Mouse (Mus musculus) liver, embryonic 15.5 days (tissue): ENCODE data around the gene Olfr688. TPM values are rescaled to one million over a fixed set of nuclear protein-coding genes. Genes with fewer than 3 reads are reported as not detected.

Experiments
- ATAC-seq: fragments of 200-750 bp; cut with Nextera tagmentation; 2 replicates; pipeline ENCODE4 v1.8.0; 2017; ENCODE audit warnings: moderate number of reproducible peaks, mild to moderate bottlenecking, moderate library complexity; ENCODE audit not compliant: insufficient read depth
- H3K27ac ChIP-seq: fragments of 300-500 bp; sonication (generic); replicated peaks from 2 replicates; pipeline ENCODE4 v1.5.1; 2015; ENCODE audit warnings: mild to moderate bottlenecking, inconsistent platforms
- H3K27me3 ChIP-seq: fragments of 300-500 bp; sonication (generic); 2 replicates; pipeline ENCODE4 v1.6.1; 2015; ENCODE audit warnings: mild to moderate bottlenecking, inconsistent platforms
- H3K36me3 ChIP-seq: fragments of 300-500 bp; sonication (generic); replicated peaks from 2 replicates; pipeline ENCODE4 v1.6.1; 2015; ENCODE audit warnings: moderate library complexity, mild to moderate bottlenecking, inconsistent platforms
- H3K4me1 ChIP-seq: fragments of 300-500 bp; sonication (generic); replicated peaks from 2 replicates; pipeline ENCODE4 v1.6.1; 2015; ENCODE audit warnings: inconsistent platforms
- H3K4me2 ChIP-seq: fragments of 300-500 bp; sonication (generic); 2 replicates; pipeline ENCODE4 v1.6.1; 2015; ENCODE audit warnings: moderate library complexity, mild to moderate bottlenecking, inconsistent platforms
- H3K4me3 ChIP-seq: fragments of 300-500 bp; sonication (generic); replicated peaks from 2 replicates; pipeline ENCODE4 v1.5.1; 2015; ENCODE audit warnings: mild to moderate bottlenecking, inconsistent platforms
- H3K9ac ChIP-seq: fragments of 300-500 bp; sonication (generic); 2 replicates; pipeline ENCODE4 v1.6.1; 2015; ENCODE audit warnings: moderate library complexity, mild to moderate bottlenecking, inconsistent platforms
- H3K9me3 ChIP-seq: fragments of 300-500 bp; sonication (generic); replicated peaks from 2 replicates; pipeline ENCODE4 v1.6.1; 2016; ENCODE audit warnings: inconsistent platforms
- WGBS: fragments of 180-500 bp; shearing (Covaris S2); methylation state at CpG from one replicate; pipeline ENCODE4 v1.1.7; 2015; ENCODE audit warnings: mixed read lengths; ENCODE audit not compliant: insufficient replicate concordance; 5-methylcytosine and 5-hydroxymethylcytosine counted together
- polyA plus RNA-seq: library from polyadenylated mRNA; unstranded; fragments of >200 nt; fragmentation: Nextera tagmentation; extraction: Ambion mirVana; gene quantifications from 2 replicates; pipeline ENCODE4 v1.2.1, GENCODE M21; 2015

Gene Olfr688
- not detected in 2 replicates for polyA plus RNA-seq

DNA sequence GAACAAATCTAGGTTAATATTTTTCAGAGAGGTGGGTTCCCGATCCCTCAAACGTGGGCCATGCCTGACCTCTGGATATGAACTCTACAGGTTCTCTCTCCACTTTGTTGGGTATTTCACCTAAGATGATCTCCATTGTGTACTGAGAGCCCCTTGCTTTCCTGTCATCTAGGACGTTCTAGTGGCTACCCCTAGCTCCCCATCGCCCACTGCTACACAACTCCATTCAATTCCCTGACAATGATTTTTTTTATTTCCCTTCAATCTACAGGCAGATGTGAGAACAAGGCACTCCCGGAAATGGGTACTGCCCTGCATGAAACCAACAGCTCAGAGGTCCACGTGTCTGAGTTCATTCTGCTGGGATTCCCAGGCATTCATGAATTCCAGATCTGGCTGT is at the start of gene Olfr688:
Gene Olfr688, plus strand, starts transcription at position 301 of the 400 bp plus-strand sequence.
- Histone ChIP-seq H3K9me3 (no peaks in the 10 kb centered on the region), H3K36me3 (no peaks in the 10 kb centered on the region), H3K27ac (no peak within 1 kb of the TSS), H3K4me2 (no peak within 1 kb of the TSS), H3K9ac (no peak within 1 kb of the TSS), H3K4me3 (no peak within 1 kb of the TSS), H3K27me3 (no peaks in the 10 kb centered on the region), H3K4me1 (no peaks in the 10 kb centered on the region)
- ATAC-seq: no peak
- WGBS: 52% methylated on average over 6 of the region's 6 CpGs

GRCm38 (mm10) chr7:105247671-105248070 is 40.2 kb upstream of the Olfr688 start:
- Histone ChIP-seq H3K4me2 (no peak overlapping the region), H3K4me1 (no peaks in the 10 kb centered on the region), H3K9ac (no peak overlapping the region), H3K27ac (no peak overlapping the region), H3K9me3 (no peaks in the 10 kb centered on the region), H3K27me3 (no peaks in the 10 kb centered on the region), H3K36me3 (no peaks in the 10 kb centered on the region), H3K4me3 (no peak overlapping the region)
- ATAC-seq: no peak
- 55% methylated on average over 3 of the region's 3 CpGs for WGBS

DNA sequence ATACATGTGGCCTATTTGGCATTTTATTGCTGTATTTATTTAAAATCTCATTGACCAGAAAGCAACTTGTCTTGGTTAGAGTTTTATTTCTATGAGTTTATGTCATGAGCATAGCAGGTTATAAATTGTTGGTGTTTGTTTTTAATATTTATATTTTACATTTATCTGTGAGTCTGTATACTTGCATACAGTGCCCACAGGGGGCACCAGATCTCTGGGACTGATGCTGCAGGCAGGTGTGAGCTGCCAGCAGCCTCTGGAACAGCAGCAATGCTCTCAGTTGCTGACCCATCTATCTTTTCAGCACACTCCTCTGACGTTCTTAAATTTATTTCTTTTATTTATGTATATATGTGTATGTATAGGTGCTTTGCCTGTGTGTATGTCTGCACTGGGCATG is 39.7 kb upstream of the Olfr688 start:
- no peaks in the 10 kb centered on the region for H3K9me3 ChIP-seq
- H3K27ac ChIP-seq: no peak overlapping the region
- WGBS: 37% methylated on average over 1 of the region's 1 CpGs
- no peaks in the 10 kb centered on the region for H3K4me1 ChIP-seq
- no peak overlapping the region for H3K4me2 ChIP-seq
- H3K4me3 ChIP-seq: no peak overlapping the region
- no peaks in the 10 kb centered on the region for H3K36me3 ChIP-seq
- no peak overlapping the region for H3K9ac ChIP-seq
- H3K27me3 ChIP-seq: no peaks in the 10 kb centered on the region
- ATAC-seq: no peak

DNA sequence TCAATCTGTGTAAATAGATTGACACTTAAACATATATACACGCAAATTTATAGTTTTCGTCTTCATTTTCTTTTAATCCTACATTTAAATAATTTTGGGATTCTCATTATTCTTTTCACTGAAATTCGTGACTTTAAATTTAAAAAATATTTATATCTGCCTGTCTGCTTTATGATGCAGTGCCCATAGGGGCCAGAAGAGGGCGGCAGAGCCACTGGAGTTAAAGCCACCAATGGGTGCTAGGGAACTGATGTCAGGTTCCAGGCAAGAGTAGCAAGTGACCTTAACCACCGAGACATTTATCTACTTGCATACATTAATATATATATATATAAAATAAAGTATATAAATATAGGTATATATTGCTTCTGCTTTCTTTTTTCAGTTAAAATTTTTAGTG is 31.2 kb upstream of the Olfr688 start:
- Histone ChIP-seq H3K27me3 (no peaks in the 10 kb centered on the region), H3K4me2 (no peak overlapping the region), H3K27ac (no peak overlapping the region), H3K4me3 (no peak overlapping the region), H3K9ac (no peak overlapping the region), H3K36me3 (no peaks in the 10 kb centered on the region), H3K9me3 (no peaks in the 10 kb centered on the region), H3K4me1 (no peaks in the 10 kb centered on the region)
- 42% methylated on average over 5 of the region's 5 CpGs for WGBS
- ATAC-seq: no peak

- no peak overlapping the region for H3K4me2 ChIP-seq
- H3K27me3 ChIP-seq: no peaks in the 10 kb centered on the region
- WGBS: 60% methylated on average over 7 of the region's 7 CpGs
- no peak overlapping the region for H3K4me3 ChIP-seq
- ATAC-seq: no peak
- H3K36me3 ChIP-seq: no peaks in the 10 kb centered on the region
- no peaks in the 10 kb centered on the region for H3K4me1 ChIP-seq
- no peak overlapping the region for H3K27ac ChIP-seq
- H3K9ac ChIP-seq: no peak overlapping the region
- H3K9me3 ChIP-seq: no peaks in the 10 kb centered on the region
Measured at GRCm38 (mm10) chr7:105272426-105272825, 15.5 kb upstream of the Olfr688 start.

DNA sequence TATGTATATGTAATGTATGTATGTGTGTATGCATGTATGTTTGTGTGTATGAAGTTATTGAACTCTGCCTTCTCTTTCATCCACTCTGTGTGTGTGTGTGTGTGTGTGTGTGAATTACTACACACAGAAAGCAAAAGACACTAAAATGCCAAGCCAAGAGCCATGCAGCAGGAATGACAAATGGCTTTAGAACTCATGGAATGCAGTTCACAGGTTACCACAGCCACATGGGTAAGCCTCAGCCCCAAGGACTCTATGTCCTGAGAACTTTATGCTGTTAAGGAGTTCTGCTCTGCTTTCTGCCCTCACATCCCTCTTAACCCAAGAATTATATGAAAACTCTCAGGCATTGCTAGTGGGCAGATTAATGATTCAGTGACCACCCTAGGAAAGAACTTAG is 2.2 kb downstream of the Olfr688 start:
- Histone ChIP-seq H3K4me3 (no peak overlapping the region), H3K27me3 (no peaks in the 10 kb centered on the region), H3K4me1 (no peaks in the 10 kb centered on the region), H3K9ac (no peak overlapping the region), H3K27ac (no peak overlapping the region), H3K9me3 (no peaks in the 10 kb centered on the region), H3K4me2 (no peak overlapping the region), H3K36me3 (no peaks in the 10 kb centered on the region)
- ATAC-seq: no peak

DNA sequence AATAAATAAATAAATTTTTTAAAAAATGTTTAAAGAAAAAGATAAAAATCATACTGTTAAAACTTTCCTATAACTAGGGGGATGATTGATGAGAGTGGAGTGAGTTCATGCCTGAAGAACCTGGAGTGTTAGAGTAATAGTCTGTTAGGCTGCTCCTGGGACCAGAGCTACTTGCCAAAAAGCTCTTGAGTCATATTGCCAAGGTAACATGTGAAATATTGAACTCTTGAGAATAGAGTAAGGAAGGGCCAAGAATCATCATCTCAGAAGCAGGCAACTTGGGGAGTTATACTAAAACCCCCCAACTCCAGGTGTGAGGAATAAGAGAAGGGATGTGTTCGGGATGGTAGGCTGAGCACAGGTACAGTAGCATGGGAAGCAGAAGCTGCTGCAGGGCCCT is 23.0 kb downstream of the Olfr688 start, which contains the start of gene Olfr689:
Gene Olfr689, plus strand, starts transcription at position 301 of the 400 bp plus-strand sequence.
- no peak within 1 kb of the TSS for H3K4me2 ChIP-seq
- WGBS: 58% methylated on average over 1 of the region's 1 CpGs
- no peaks in the 10 kb centered on the region for H3K4me1 ChIP-seq
- no peak within 1 kb of the TSS for H3K9ac ChIP-seq
- no peaks in the 10 kb centered on the region for H3K27me3 ChIP-seq
- no peak within 1 kb of the TSS for H3K27ac ChIP-seq
- no peaks in the 10 kb centered on the region for H3K36me3 ChIP-seq
- no peaks in the 10 kb centered on the region for H3K9me3 ChIP-seq
- ATAC-seq: no peak
- H3K4me3 ChIP-seq: no peak within 1 kb of the TSS

DNA sequence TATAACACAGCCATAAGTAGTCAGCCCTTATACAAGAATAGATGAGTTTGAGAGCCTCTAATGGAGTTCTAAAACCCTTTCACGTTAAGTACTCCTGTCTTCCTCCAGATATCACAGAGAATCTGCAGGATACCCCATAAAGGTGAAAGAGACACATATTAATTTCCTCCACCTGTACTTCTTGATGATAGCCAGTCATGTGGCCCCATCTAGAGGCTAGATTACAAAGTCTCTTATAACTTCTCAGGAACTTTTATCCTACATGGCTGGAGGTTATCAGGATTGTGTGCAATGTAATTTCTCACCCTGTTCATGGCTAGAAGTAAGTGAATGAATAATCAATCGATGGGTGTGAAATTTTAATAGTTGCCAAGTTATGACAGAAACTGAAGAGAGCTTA is 37.4 kb downstream of the Olfr688 start:
- no peak overlapping the region for H3K4me2 ChIP-seq
- H3K9ac ChIP-seq: no peak overlapping the region
- H3K27ac ChIP-seq: no peak overlapping the region
- no peaks in the 10 kb centered on the region for H3K9me3 ChIP-seq
- WGBS: 40% methylated on average over 2 of the region's 2 CpGs
- H3K4me3 ChIP-seq: no peak overlapping the region
- no peaks in the 10 kb centered on the region for H3K27me3 ChIP-seq
- no peaks in the 10 kb centered on the region for H3K4me1 ChIP-seq
- H3K36me3 ChIP-seq: no peaks in the 10 kb centered on the region
- ATAC-seq: no peak

GRCm38 (mm10) chr7:105334004-105334403 is 46.1 kb downstream of the Olfr688 start, which contains the start of gene Olfr690:
TSS of gene Olfr690 (minus strand) at chr7:105334104.
- Histone ChIP-seq H3K9me3 (no peaks in the 10 kb centered on the region), H3K4me3 (no peak within 1 kb of the TSS), H3K27me3 (no peaks in the 10 kb centered on the region), H3K4me1 (no peaks in the 10 kb centered on the region), H3K36me3 (no peaks in the 10 kb centered on the region), H3K27ac (no peak within 1 kb of the TSS), H3K4me2 (no peak within 1 kb of the TSS), H3K9ac (no peak within 1 kb of the TSS)
- 59% methylated on average over 1 of the region's 1 CpGs for WGBS
- ATAC-seq: no peak

Other genes with a start within 250 kb of the Olfr688 start
- gene Olfr677, start 236.7 kb upstream of the Olfr688 start, polyA plus RNA-seq: not detected in 2 replicates
- gene Olfr678, start 223.6 kb upstream of the Olfr688 start, polyA plus RNA-seq: not detected in 2 replicates
- gene Olfr679, start 206.9 kb upstream of the Olfr688 start, polyA plus RNA-seq: not detected in 2 replicates
- not detected in 2 replicates for gene Olfr680-ps1, start 195.3 kb upstream of the Olfr688 start, polyA plus RNA-seq
- gene Olfr681, start 171.3 kb upstream of the Olfr688 start, polyA plus RNA-seq: not detected in 2 replicates
- gene Olfr683, start 141.1 kb upstream of the Olfr688 start, polyA plus RNA-seq: not detected in 2 replicates
- not detected in 2 replicates for gene Olfr684, start 124.4 kb upstream of the Olfr688 start, polyA plus RNA-seq
- gene Olfr685, start 102.1 kb upstream of the Olfr688 start, polyA plus RNA-seq: not detected in 2 replicates
- gene Olfr686, start 80.6 kb upstream of the Olfr688 start, polyA plus RNA-seq: not detected in 2 replicates
- gene Olfr689, start 23.1 kb downstream of the Olfr688 start, polyA plus RNA-seq: not detected in 2 replicates
- gene Olfr690, start 46.0 kb downstream of the Olfr688 start, polyA plus RNA-seq: not detected in 2 replicates
- not detected in 2 replicates for gene Olfr691, start 54.2 kb downstream of the Olfr688 start, polyA plus RNA-seq
- not detected in 2 replicates for gene Olfr692, start 80.1 kb downstream of the Olfr688 start, polyA plus RNA-seq
- gene Gm5901, start 86.9 kb downstream of the Olfr688 start, polyA plus RNA-seq: not detected in 2 replicates
- gene Fam160a2, start 112.0 kb downstream of the Olfr688 start, polyA plus RNA-seq: 12.6 and 17.6 TPM in 2 replicates
- gene Cnga4, start 116.5 kb downstream of the Olfr688 start, polyA plus RNA-seq: not detected in 2 replicates
- not detected in 2 replicates for gene Cckbr, start 137.6 kb downstream of the Olfr688 start, polyA plus RNA-seq
- 5.5 and 5.7 TPM in 2 replicates for gene Cavin3, start 194.2 kb downstream of the Olfr688 start, polyA plus RNA-seq